Mouse (Mus musculus): ENCODE measurements around the gene Scd2.
A peak's percentile ranks its signal among the peaks of the same experiment; 100 is the strongest.
"Not testable (repeated sequence)": the region's sequence is repeated elsewhere in the genome, so short reads cannot be mapped to it uniquely, and the experiment has no call there.

Scd2 gene

GRCm38 (mm10) chr19:44312007-44312360 lies 18.5 kb downstream of the Scd2 start:
- no peak for DNase-seq (ENCODE audit: low spot score in 2 of 2)

DNA sequence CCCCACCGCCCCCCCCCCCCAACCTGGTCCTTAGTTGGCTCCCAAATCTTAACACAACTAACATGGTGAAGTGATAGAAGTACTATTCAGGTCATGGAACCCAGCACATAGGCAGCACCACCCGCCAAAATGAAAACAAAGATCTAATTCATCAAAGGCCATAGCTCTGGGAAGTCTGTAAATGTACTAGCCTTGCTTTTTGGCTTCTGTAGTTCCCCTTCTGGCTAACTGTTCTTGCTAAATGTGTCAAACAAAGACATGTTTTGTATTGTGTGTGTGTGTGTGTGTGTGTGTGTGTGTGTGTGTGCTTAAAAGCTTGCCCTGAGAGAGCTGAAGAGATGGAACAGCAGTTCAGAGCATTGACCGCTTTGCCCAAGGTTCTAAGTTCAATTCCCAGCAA lies 19.6 kb downstream of the Scd2 start:
- no peak for DNase-seq (ENCODE audit: low spot score in 2 of 2)

DNA sequence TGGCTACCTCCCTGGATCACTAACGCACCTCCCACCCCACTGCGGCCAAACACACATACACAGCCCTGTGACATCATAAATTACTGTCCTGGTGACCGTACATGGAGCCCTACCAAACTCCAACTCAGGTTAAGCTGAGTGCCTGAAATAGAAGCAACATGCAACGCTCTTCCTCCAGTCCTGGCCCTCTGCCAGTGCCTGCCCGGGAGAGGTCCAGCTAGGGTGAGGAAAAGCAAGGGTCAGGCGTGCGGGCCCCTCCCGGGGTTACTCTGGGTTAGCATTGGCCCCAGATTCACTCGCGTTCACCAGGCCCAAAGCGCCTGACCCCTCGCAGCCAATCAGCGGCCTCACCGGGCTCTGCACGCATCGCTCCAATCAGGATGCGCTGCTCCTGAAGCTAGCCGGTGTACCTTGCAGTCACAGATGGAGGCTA lies 20.9 kb downstream of the Scd2 start:
- DNase-seq (ENCODE audit: low spot score in 2 of 2) = peak; percentile 80 to 90

DNA sequence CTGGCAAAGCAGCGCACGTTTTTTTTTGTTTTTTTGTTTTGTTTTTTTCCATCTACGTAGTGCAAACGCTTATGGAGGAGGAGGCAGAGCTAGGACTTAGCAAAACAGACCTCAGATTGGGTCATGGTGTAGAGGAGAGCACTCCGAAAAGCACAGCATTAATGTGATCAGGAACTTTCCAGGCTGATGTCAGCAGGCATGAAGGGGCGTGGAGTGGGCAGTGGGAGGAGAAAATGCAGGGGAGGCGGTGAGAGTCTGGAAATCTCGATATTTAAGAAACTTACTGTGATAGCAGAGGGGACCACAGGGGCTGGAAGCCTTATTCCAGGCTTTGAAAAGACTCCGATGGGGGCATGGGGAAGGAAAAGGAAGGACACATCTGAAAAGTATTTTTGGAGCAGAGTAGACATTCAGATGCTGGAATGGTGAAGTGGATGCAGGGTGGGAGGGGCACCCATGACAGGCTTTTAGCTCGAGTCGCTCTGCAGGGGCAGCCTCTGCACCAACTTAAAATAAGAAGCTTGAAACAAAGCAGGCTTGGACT lies 21.5 kb downstream of the Scd2 start:
- peak; percentile 59 to 62 for DNase-seq (ENCODE audit: low spot score in 2 of 2)

DNA sequence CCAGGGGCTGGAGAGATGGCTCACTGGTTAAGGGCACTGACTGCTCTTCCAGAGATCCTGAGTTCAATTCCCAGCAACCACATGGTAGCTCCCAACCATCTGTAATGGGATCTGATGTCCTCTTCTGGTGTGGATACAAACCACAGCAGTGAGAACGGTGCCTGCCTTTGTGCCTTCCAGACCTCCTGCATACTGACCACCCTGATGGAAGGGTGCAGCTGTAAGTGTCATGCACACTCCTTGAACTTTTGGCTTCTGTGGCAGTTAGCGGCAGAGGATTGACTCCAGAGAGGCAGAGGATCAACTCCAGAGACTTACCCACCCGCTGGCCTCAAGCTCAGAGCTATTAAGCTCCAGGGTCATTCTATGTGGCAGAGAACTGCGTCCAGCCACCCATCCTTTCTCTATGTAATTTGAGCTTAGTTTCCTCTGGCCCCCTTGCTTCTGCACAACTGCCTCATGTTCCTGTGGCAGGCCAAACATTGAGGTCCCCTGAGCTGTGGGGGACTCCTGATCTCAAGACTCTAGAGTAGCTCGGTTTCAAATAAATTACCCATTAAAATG lies 23.4 kb downstream of the Scd2 start:
- no peak for DNase-seq (ENCODE audit: low spot score in 2 of 2)

- DNase-seq (ENCODE audit: low spot score in 2 of 2) = no peak
Measured at GRCm38 (mm10) chr19:44317391-44317790, 23.9 kb downstream of the Scd2 start.

- no peak for DNase-seq (ENCODE audit: low spot score in 2 of 2)
Measured at GRCm38 (mm10) chr19:44318545-44318944, 25.1 kb downstream of the Scd2 start.

DNA sequence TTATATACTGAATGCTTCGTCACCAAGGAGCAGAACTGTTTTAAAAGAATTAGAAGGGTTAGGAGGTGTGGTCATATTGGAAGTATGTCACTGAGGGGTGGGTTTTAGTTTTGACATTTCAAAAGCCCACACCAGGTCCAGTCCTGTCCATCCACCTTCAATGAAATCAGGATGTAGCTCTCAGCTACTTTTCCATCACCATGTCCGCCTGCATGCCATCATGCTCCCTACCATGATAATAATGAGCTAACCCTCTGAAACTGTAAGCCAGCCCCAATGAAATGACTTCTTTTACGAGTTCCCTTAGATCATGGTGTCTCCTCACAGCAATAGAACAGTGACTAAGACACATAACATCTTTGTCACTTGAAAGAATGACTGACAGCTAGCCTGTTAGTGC lies 26.8 kb downstream of the Scd2 start:
- no peak for DNase-seq (ENCODE audit: low spot score in 2 of 2)

- DNase-seq (ENCODE audit: low spot score in 2 of 2) = no peak
Measured at GRCm38 (mm10) chr19:44321201-44321600, 27.7 kb downstream of the Scd2 start.

GRCm38 (mm10) chr19:44321631-44322030 lies 28.2 kb downstream of the Scd2 start:
- no peak for DNase-seq (ENCODE audit: low spot score in 2 of 2)

DNA sequence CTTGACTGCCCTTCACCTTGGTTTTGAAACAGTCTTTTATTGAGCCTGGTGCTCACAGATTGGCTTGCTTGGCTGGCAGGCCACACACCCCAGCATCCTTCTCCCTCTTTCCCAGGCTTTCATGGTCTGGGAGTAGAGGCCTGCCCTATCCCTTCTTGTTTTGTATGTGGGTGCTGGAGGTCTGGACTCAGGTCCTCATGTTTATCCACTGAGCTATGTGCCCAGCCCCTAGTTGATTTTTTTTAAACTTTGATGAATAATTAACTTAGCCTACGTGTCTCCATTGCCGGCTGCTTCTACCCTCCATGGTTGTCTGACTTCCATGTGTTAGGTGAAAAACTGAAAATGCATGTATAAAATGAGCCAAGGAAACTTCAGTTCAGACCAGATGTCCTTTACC lies 36.1 kb downstream of the Scd2 start:
- no peak for DNase-seq (ENCODE audit: low spot score in 2 of 2)

- not testable (repeated sequence) for DNase-seq (ENCODE audit: low spot score in 2 of 2)
Measured at GRCm38 (mm10) chr19:44331128-44331527, 37.7 kb downstream of the Scd2 start.

DNA sequence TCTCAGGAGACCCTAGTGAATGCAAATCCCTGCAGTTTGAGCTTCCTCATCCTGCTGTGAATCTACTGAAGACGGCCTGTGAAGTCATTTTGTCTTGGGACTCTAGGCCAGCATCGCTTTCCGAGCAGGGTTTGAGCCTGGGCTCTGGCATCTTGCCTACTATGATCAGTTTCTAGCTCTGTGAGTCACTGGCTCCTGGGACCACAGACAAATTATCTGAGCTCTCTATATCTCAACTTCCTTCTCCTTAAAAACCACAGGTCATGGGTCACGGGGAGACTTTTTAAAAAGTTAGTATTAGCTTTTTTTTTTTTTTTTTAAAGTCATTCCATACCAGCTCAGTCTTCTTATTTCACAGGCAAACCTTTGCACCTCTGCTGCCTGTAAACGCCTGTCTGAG lies 38.4 kb downstream of the Scd2 start:
- no peak for DNase-seq (ENCODE audit: low spot score in 2 of 2)

DNA sequence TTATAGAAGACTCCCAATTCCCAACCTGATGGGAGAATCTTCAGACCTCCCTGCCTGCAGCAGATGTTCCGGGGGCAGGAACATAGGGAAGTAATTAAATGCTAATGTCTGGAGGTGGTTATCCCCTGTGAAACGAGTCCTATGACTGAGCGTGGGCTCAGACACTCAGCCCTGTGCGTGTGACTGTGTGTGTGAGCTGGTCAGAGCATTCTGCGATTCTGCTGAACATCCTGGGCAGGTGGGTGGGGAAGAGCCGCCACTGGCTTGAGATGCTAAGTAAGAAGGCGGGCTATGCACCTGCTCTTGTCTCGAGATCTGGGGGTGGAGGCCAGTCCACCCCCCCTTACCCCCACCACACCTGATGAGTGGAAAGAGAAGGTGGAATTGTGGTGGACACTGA lies 38.9 kb downstream of the Scd2 start:
- DNase-seq (ENCODE audit: low spot score in 2 of 2) = no peak

DNA sequence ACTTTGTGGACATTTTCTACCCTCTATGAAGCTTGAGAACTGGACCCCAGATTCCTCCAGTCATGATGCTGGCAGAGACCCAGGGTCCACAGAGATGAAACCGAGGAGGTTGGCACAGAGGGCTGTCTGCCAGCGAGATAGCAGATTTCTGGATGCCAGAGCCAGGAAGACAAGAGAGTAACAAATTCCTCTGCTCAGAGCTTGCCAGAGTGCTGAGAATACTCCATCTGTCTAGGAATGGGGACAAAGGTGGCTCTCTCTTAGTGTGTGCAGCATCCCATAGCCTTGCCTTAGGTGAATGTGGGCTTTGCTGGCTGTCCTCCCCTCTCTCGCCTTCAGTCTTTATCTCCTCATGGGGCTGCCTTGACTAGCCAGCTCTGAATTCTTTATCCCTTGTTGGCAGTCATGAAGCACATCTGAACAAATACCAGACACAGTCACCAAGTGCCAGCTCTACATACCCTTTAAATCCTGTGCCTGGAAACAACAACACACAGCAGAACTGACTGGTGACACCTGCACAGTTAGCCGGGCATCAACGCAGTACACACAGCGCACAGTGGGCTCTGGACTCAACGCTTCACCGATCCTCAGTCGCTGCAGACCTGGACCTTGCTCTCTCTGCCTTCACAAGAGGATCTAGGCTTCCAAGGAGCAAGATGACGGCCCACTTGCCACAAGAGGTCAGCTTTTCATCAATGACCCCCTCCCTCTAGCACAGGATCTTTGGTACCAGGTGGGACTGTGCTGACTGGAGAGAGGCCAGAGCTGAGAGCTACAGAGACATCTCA lies 39.6 kb downstream of the Scd2 start, which contains the start of gene Scd4:
TSS of gene Scd4 (plus strand) at position 260 of the 791 bp plus-strand sequence.
- DNase-seq (ENCODE audit: low spot score in 2 of 2) = no peak

- DNase-seq (ENCODE audit: low spot score in 2 of 2) = no peak
Measured at GRCm38 (mm10) chr19:44333991-44334390, 40.5 kb downstream of the Scd2 start.

GRCm38 (mm10) chr19:44335876-44336662 lies 42.6 kb downstream of the Scd2 start:
- DNase-seq (ENCODE audit: low spot score in 2 of 2) = no peak

GRCm38 (mm10) chr19:44349689-44350088 lies 56.2 kb downstream of the Scd2 start:
- DNase-seq (ENCODE audit: low spot score in 2 of 2) = no peak

DNA sequence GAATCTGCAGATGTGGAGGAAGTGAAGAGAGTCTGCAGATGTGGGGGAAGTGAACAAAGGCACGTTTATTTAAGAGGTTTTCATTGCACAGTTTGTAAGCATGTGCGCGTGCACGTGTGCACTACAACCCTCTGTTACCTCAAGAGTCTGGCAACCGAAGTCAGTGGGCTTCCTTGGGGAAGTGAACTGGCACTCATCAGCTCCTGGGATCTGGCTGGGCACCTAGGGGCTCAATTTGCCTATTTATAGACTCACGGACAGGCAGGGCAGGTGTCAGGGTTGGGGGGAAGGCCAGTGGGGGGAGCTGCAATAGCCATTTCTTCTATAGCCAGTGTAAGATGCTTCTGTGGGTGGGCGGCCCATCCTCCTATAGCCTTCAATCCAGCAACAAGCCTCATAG lies 58.3 kb downstream of the Scd2 start:
- DNase-seq (ENCODE audit: low spot score in 2 of 2) = no peak

All from urinary bladder, postnatal 36 days (tissue).